Mouse (Mus musculus) thymus, adult 2 months (tissue): ENCODE results near the gene Csnk2a2.

Experiments
- CTCF ChIP-seq: fragments of 200-500 bp; IDR thresholded peaks from 2 replicates; pipeline ENCODE4 v1.5.1; 2012; ENCODE audit warnings: mild to moderate bottlenecking, control low read depth, low read length, moderate library complexity, borderline replicate concordance; ENCODE audit not compliant: control insufficient read depth, poor library complexity, insufficient read depth; ENCODE audit errors: extremely low read depth
- POLR2A ChIP-seq: fragments of 200-500 bp; IDR thresholded peaks from 2 replicates; pipeline ENCODE4 v1.6.1; 2012; ENCODE audit warnings: mild to moderate bottlenecking, low read length, control low read depth, moderate library complexity; ENCODE audit not compliant: control insufficient read depth, poor library complexity, insufficient read depth; ENCODE audit errors: extremely low read depth

- TF ChIP-seq CTCF = no peak
- TF ChIP-seq POLR2A = no peak
Measured at GRCm38 (mm10) chr8:95500436-95500835, 10.6 kb upstream of the Csnk2a2 start.
